Mouse (Mus musculus) brain, embryonic 14.5 days (tissue): Measurements from ENCODE around the gene Wrb.

Experiments used
- CTCF ChIP-seq: fragments of 200-500 bp; IDR thresholded peaks from 2 replicates; pipeline ENCODE4 v1.5.1; 2012; ENCODE audit warnings: inconsistent platforms, mild to moderate bottlenecking, moderate library complexity, borderline replicate concordance; ENCODE audit not compliant: insufficient read depth, insufficient read length; ENCODE audit errors: extremely low read depth
- POLR2A ChIP-seq: fragments of 200-500 bp; IDR thresholded peaks from 2 replicates; pipeline ENCODE4 v1.6.1; 2012; ENCODE audit warnings: mild to moderate bottlenecking, inconsistent platforms, borderline replicate concordance; ENCODE audit not compliant: poor library complexity, insufficient read depth, insufficient read length, severe bottlenecking; ENCODE audit errors: extremely low read depth

DNA sequence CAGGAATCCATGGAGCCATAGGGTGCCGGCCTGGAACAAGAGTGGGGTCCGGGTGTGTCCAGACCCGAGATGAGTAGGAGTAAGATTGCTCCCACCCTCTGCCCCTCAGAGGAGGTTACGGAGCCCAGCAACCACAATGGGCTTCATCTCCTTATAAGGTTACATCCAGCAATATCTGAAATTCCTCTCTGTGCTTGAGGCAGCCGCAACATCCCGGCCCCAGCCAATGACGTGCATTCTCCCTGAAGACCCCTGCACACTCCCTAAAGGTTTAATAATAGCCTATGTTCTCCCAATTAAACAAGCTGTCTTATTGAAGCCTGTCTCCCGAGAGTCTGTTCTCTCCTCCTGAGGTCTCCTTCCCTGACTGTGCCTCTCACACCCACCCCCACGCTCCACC lies 4.1 kb downstream of the Wrb start:
- TF ChIP-seq POLR2A (no peak), CTCF (no peak)
